ENCODE assay signal across 8 mouse cellular contexts in genomic region chr10:40683868-40684253, GRCm38 (mm10). TPM values are rescaled to one million over a fixed set of nuclear protein-coding genes. Genes with fewer than 3 reads are reported as not detected.
DNase-seq lines count a peak whose midpoint lies in the region; ATAC-seq and TF ChIP-seq lines count a peak whose summit lies in the region.

No protein-coding gene starts in this region.

- no peaks in the 10 kb centered on the region for H3K9me3 ChIP-seq in kidney, postnatal 0 days (replicated peaks; ENCODE audit: low read length)
- H3K9me3 ChIP-seq in embryonic facial prominence, embryonic 15.5 days (replicated peaks): no peaks in the 10 kb centered on the region
- H3K9me3 ChIP-seq in hindbrain, embryonic 15.5 days: no peaks in the 10 kb centered on the region
- H3K9me3 ChIP-seq in midbrain, embryonic 16.5 days (replicated peaks; ENCODE audit: control insufficient read depth, low read length, poor library complexity, severe bottlenecking): no peaks in the 10 kb centered on the region

- DNase-seq in kidney, postnatal 0 days (ENCODE audit: low spot score): no peak
- no peak for DNase-seq in kidney, postnatal 4 days
- no peak for DNase-seq in frontal cortex, postnatal 36 days (ENCODE audit: low spot score in 2 of 2)
- no peak for DNase-seq in urinary bladder, postnatal 10 days (ENCODE audit: low spot score)
- DNase-seq in right cerebral cortex, postnatal 14 days: no peak

- H3K27ac ChIP-seq in kidney, postnatal 0 days: no peak overlapping the region
- 0 out of 2 replicates have a peak overlapping the region, but pooled peaks have one; percentile 69 for H3K27ac ChIP-seq in embryonic facial prominence, embryonic 15.5 days (replicated peaks)
- no peak overlapping the region for H3K27ac ChIP-seq in hindbrain, embryonic 15.5 days (replicated peaks)
- H3K27ac ChIP-seq in midbrain, embryonic 16.5 days (ENCODE audit: low read length): no peak overlapping the region

- H3K4me2 ChIP-seq in kidney, postnatal 0 days (ENCODE audit: low read length): peak overlapping the region; percentile 86
- peak overlapping the region; percentile 99 for H3K4me2 ChIP-seq in embryonic facial prominence, embryonic 15.5 days (replicated peaks)
- peak overlapping the region; percentile 93 for H3K4me2 ChIP-seq in hindbrain, embryonic 15.5 days
- peak overlapping the region; percentile 97 for H3K4me2 ChIP-seq in midbrain, embryonic 16.5 days (ENCODE audit: low read length)

- H3K4me1 ChIP-seq in kidney, postnatal 0 days (replicated peaks; ENCODE audit: insufficient read depth, low read length): no peaks in the 10 kb centered on the region
- H3K4me1 ChIP-seq in embryonic facial prominence, embryonic 15.5 days: peaks cover 8% of the 10 kb centered on the region; the same call in 1 of the 2 replicates
- peaks cover 17% of the 10 kb centered on the region for H3K4me1 ChIP-seq in hindbrain, embryonic 15.5 days (replicated peaks)
- H3K4me1 ChIP-seq in midbrain, embryonic 16.5 days (ENCODE audit: control insufficient read depth, insufficient read depth, low read length): peaks cover 14% of the 10 kb centered on the region

- no peaks in the 10 kb centered on the region for H3K36me3 ChIP-seq in kidney, postnatal 0 days (ENCODE audit: insufficient read depth, low read length)
- no peaks in the 10 kb centered on the region for H3K36me3 ChIP-seq in embryonic facial prominence, embryonic 15.5 days
- no peaks in the 10 kb centered on the region for H3K36me3 ChIP-seq in hindbrain, embryonic 15.5 days
- H3K36me3 ChIP-seq in midbrain, embryonic 16.5 days (ENCODE audit: control insufficient read depth, insufficient read depth, low read length): no peaks in the 10 kb centered on the region

- ATAC-seq in kidney, postnatal 0 days (replicated peaks; ENCODE audit: low FRiP score, low read depth): peak; percentile 15; the same call in 1 of the 2 replicates
- ATAC-seq in embryonic facial prominence, embryonic 15.5 days (ENCODE audit: insufficient number of reproducible peaks, low FRiP score, low TSS enrichment, low read depth): 0 out of 2 replicates have a peak, but pooled peaks have one; percentile 6
- peak; percentile 25; the same call in 1 of the 2 replicates for ATAC-seq in hindbrain, embryonic 15.5 days (ENCODE audit: low FRiP score, low read depth)
- peak; percentile 20 for ATAC-seq in midbrain, embryonic 16.5 days

- H3K4me3 ChIP-seq in kidney, postnatal 0 days (replicated peaks; ENCODE audit: low read depth, low read length): no peak overlapping the region; the same call in 1 of the 2 replicates
- peak overlapping the region; percentile 61 for H3K4me3 ChIP-seq in embryonic facial prominence, embryonic 15.5 days (replicated peaks)
- H3K4me3 ChIP-seq in hindbrain, embryonic 15.5 days: peak overlapping the region; percentile 50; the same call in 1 of the 2 replicates
- no peak overlapping the region; the same call in 1 of the 2 replicates for H3K4me3 ChIP-seq in midbrain, embryonic 16.5 days (ENCODE audit: low read depth, low read length)

- no peak overlapping the region for H3K9ac ChIP-seq in kidney, postnatal 0 days (ENCODE audit: low read depth, low read length)
- H3K9ac ChIP-seq in embryonic facial prominence, embryonic 15.5 days: no peak overlapping the region
- H3K9ac ChIP-seq in hindbrain, embryonic 15.5 days: no peak overlapping the region
- H3K9ac ChIP-seq in midbrain, embryonic 16.5 days (ENCODE audit: low read depth, low read length): no peak overlapping the region

- WGBS in kidney, postnatal 0 days: 59% methylated on average over 9 of the region's 9 CpGs
- WGBS in embryonic facial prominence, embryonic 15.5 days: 52% methylated on average over 9 of the region's 9 CpGs
- 64% methylated on average over 9 of the region's 9 CpGs for WGBS in hindbrain, embryonic 15.5 days
- WGBS in midbrain, embryonic 16.5 days: 61% methylated on average over 9 of the region's 9 CpGs

- H3K27me3 ChIP-seq in kidney, postnatal 0 days (ENCODE audit: insufficient read depth, low read length): no peaks in the 10 kb centered on the region
- no peaks in the 10 kb centered on the region for H3K27me3 ChIP-seq in embryonic facial prominence, embryonic 15.5 days
- no peaks in the 10 kb centered on the region for H3K27me3 ChIP-seq in hindbrain, embryonic 15.5 days
- no peaks in the 10 kb centered on the region for H3K27me3 ChIP-seq in midbrain, embryonic 16.5 days (ENCODE audit: control insufficient read depth, insufficient read depth, low read depth, low read length)

- no peak for TF ChIP-seq CTCF in kidney, postnatal 0 days (IDR thresholded peaks at IDR 0.05; ENCODE audit: low read depth)

RNA-seq across cellular contexts. Expression of gene Mettl24, which starts 0.8 kb away (rescaled TPM):
- polyA plus RNA-seq in kidney, postnatal 0 days (2015; fragmentation: Nextera tagmentation; extraction: Ambion mirVana): 3.5 and 3.9 TPM in 2 replicates
- 2.6 and 2.7 TPM in 2 replicates for polyA plus RNA-seq in embryonic facial prominence, embryonic 15.5 days (2015; fragmentation: Nextera tagmentation; extraction: Ambion mirVana)
- 0.51 and 0.60 TPM in 2 replicates for polyA plus RNA-seq in hindbrain, embryonic 15.5 days (2015; fragmentation: Nextera tagmentation; extraction: Ambion mirVana)
- polyA plus RNA-seq in midbrain, embryonic 16.5 days (2015; fragmentation: Nextera tagmentation; extraction: Ambion mirVana): 0.72 and 0.78 TPM in 2 replicates

RNA-seq across cellular contexts. Expression of gene Ddo, which starts 54.0 kb away (rescaled TPM):
- polyA plus RNA-seq in kidney, postnatal 0 days (2015; fragmentation: Nextera tagmentation; extraction: Ambion mirVana): 3.2 and 3.6 TPM in 2 replicates
- 1.1 and 2.8 TPM in 2 replicates for polyA plus RNA-seq in embryonic facial prominence, embryonic 15.5 days (2015; fragmentation: Nextera tagmentation; extraction: Ambion mirVana)
- 1.2 and 1.6 TPM in 2 replicates for polyA plus RNA-seq in hindbrain, embryonic 15.5 days (2015; fragmentation: Nextera tagmentation; extraction: Ambion mirVana)
- polyA plus RNA-seq in midbrain, embryonic 16.5 days (2015; fragmentation: Nextera tagmentation; extraction: Ambion mirVana): 1.2 and 1.3 TPM in 2 replicates

Comparison
In these comparisons a context has a peak if more than half of its experiments do, and no peak if none do; other contexts are left out.
1. H3K4me3 ChIP-seq: peak in embryonic facial prominence, embryonic 15.5 days (single experiment) and hindbrain, embryonic 15.5 days (single experiment); none in kidney, postnatal 0 days (single experiment) and midbrain, embryonic 16.5 days (single experiment).
2. Peak in every context shown above with its lines, with median percentiles within 50 percentile points of each other: ATAC-seq and H3K4me2 ChIP-seq.